Mouse (Mus musculus) heart, postnatal 0 days (tissue): ENCODE results near the gene Itpk1. TPM values are rescaled to one million over a fixed set of nuclear protein-coding genes. Genes with fewer than 3 reads are reported as not detected.

Source experiments
- ATAC-seq: fragments of 200-750 bp; cut with Nextera tagmentation; 2 replicates; pipeline ENCODE4 v1.8.0; 2017; ENCODE audit warnings: low read depth, moderate number of reproducible peaks, moderate library complexity; ENCODE audit not compliant: insufficient read depth
- DNase-seq: peaks from one replicate; pipeline ENCODE4 v3.0.0-alpha.2; 2016; ENCODE audit warnings: low spot score
- H3K27ac ChIP-seq: fragments of 300-500 bp; sonication (generic); 2 replicates; pipeline ENCODE4 v1.5.1; 2014; ENCODE audit warnings: low read depth, mild to moderate bottlenecking
- H3K27me3 ChIP-seq: fragments of 300-500 bp; sonication (generic); 2 replicates; pipeline ENCODE4 v1.6.1; 2014; ENCODE audit warnings: low read length, mixed read lengths; ENCODE audit not compliant: control insufficient read depth, insufficient read depth
- H3K36me3 ChIP-seq: fragments of 300-500 bp; sonication (generic); replicated peaks from 2 replicates; pipeline ENCODE4 v1.6.1; 2014; ENCODE audit warnings: low read length, mixed read lengths; ENCODE audit not compliant: control insufficient read depth, insufficient read depth
- H3K4me1 ChIP-seq: fragments of 300-500 bp; sonication (generic); 2 replicates; pipeline ENCODE4 v1.6.1; 2014; ENCODE audit warnings: antibody characterized with exemption; ENCODE audit not compliant: control insufficient read depth, insufficient read depth
- H3K4me2 ChIP-seq: fragments of 300-500 bp; sonication (generic); 2 replicates; pipeline ENCODE4 v1.6.1; 2014; ENCODE audit warnings: low read depth, mild to moderate bottlenecking, low read length, moderate library complexity
- H3K4me3 ChIP-seq: fragments of 300-500 bp; sonication (generic); 2 replicates; pipeline ENCODE4 v1.5.1; 2014; ENCODE audit warnings: low read depth, low read length
- H3K9ac ChIP-seq: fragments of 300-500 bp; sonication (generic); replicated peaks from 2 replicates; pipeline ENCODE4 v1.6.1; 2014; ENCODE audit warnings: low read depth, low read length, mixed read lengths
- H3K9me3 ChIP-seq: fragments of 300-500 bp; sonication (generic); replicated peaks from 2 replicates; pipeline ENCODE4 v1.6.1; 2016; ENCODE audit warnings: low read length; ENCODE audit not compliant: control insufficient read depth
- CTCF ChIP-seq: IDR thresholded peaks from 2 replicates; pipeline ENCODE4 v1.5.1; 2016; ENCODE audit warnings: antibody characterized with exemption, control low read depth, low read depth
- EP300 ChIP-seq: IDR thresholded peaks from 2 replicates; pipeline ENCODE4 v1.6.1; 2016; ENCODE audit warnings: antibody characterized with exemption, low read depth
- WGBS: fragments of 180-500 bp; shearing (Covaris S2); extraction: QIAGEN DNeasy Blood & Tissue Kit; methylation state at CpG from one replicate; pipeline ENCODE4 v1.1.7; 2014; 5-methylcytosine and 5-hydroxymethylcytosine counted together
- polyA plus RNA-seq: library from polyadenylated mRNA; unstranded; fragments of >200 nt; fragmentation: Nextera tagmentation; extraction: Ambion mirVana; gene quantifications from 2 replicates; pipeline ENCODE4 v1.2.1, GENCODE M21; 2015
- total RNA-seq: library from RNA; depleted of rRNA; stranded (reverse); fragments of >200 nt; gene quantifications from 2 replicates; pipeline ENCODE4 v1.2.3, GENCODE M21; 2014; ENCODE audit warnings: low replicate concordance

The Itpk1 gene
- total and polyA plus RNA-seq, 2 experiments from 2014 or later, result 2.6 to 9.4 TPM

- no peaks in the 10 kb centered on the region for H3K27me3 ChIP-seq
- ATAC-seq (no peak), DNase-seq (no peak)
- 87% methylated on average over 5 of the region's 5 CpGs for WGBS
- peaks cover 12% of the 10 kb centered on the region; the same call in 1 of the 2 replicates for H3K4me1 ChIP-seq
- H3K27ac ChIP-seq, result no peak overlapping the region
- H3K4me3 ChIP-seq, result no peak overlapping the region
- no peaks in the 10 kb centered on the region for H3K9me3 ChIP-seq
- TF ChIP-seq EP300, result no peak
- no peak for TF ChIP-seq CTCF
- no peaks in the 10 kb centered on the region for H3K36me3 ChIP-seq
- H3K9ac ChIP-seq, result no peak overlapping the region
- H3K4me2 ChIP-seq, result no peak overlapping the region
Observed at GRCm38 (mm10) chr12:102686321-102686720, 18.4 kb downstream of the Itpk1 start.

- Histone ChIP-seq H3K9me3 (no peaks in the 10 kb centered on the region), H3K27ac (no peak overlapping the region), H3K9ac (no peak overlapping the region), H3K4me2 (no peak overlapping the region), H3K4me3 (no peak overlapping the region), H3K36me3 (no peaks in the 10 kb centered on the region), H3K4me1 (peaks cover 12% of the 10 kb centered on the region; the same call in 1 of the 2 replicates), H3K27me3 (no peaks in the 10 kb centered on the region)
- TF ChIP-seq EP300 (no peak), CTCF (no peak)
- 43% methylated on average over 9 of the region's 9 CpGs for WGBS
- DNase-seq (no peak), ATAC-seq (no peak)
Observed at GRCm38 (mm10) chr12:102685523-102685931, 19.2 kb downstream of the Itpk1 start.

DNA sequence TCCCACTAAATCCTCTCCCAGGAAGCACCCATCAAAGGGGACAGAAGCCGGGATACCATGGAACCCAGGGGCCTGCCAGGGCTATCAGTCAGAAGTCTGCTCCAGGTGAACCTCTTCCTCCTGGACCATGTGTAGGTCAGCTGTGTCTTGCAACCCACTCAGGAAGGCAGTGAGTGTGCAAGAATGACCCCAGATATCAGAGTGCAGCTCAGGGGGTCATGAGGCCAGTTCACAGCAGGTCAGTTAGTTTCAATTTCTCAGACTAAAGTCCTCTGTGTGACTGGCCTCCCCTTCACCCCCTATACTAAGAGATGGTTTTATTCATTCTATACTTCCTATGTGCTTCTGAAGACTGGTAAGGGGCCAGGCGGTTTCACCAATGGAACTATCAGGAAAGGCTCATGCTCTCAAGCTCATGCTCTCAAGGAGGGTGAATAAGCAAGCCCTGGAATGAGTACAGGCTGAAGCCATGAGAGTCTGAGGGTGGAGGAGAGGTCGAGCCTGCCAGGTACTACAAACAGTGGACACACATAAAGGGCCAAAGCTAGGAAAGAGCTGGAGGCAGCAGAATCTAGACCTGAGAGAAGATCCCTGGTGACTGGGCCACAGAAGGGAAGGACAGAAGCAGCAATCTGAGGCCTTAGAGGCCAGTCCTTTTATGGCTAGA is 19.9 kb downstream of the Itpk1 start:
- DNase-seq (no peak), ATAC-seq (no peak)
- H3K4me3 ChIP-seq, result no peak overlapping the region
- no peaks in the 10 kb centered on the region for H3K9me3 ChIP-seq
- peaks cover 12% of the 10 kb centered on the region; the same call in 1 of the 2 replicates for H3K4me1 ChIP-seq
- no peak overlapping the region for H3K4me2 ChIP-seq
- no peak overlapping the region for H3K9ac ChIP-seq
- 64% methylated on average over 3 of the region's 3 CpGs for WGBS
- TF ChIP-seq CTCF (no peak), EP300 (no peak)
- no peaks in the 10 kb centered on the region for H3K27me3 ChIP-seq
- no peaks in the 10 kb centered on the region for H3K36me3 ChIP-seq
- no peak overlapping the region for H3K27ac ChIP-seq

DNA sequence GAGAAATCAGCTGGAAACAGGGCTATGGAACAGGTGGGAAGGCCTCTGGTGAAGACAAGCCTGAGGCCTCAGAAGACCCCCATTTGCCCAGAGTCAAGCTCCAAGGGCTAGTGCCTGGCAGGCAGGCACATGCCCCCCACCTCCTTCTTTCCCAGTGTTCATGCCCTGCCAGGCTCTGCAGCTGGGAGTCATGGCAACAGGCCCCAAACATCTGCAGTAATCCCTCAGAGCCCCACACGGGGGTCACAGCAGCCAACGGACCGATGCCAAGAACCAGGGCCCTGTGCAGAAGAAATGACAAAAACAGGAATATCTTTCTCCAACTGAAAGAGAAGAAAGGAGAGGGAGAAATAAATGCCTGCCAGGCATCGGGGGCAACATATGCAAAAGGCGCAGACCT is 20.8 kb downstream of the Itpk1 start:
- TF ChIP-seq EP300 (no peak), CTCF (no peak)
- Histone ChIP-seq H3K36me3 (no peaks in the 10 kb centered on the region), H3K9ac (no peak overlapping the region), H3K27me3 (no peaks in the 10 kb centered on the region), H3K4me3 (no peak overlapping the region), H3K9me3 (no peaks in the 10 kb centered on the region), H3K4me2 (no peak overlapping the region), H3K27ac (no peak overlapping the region), H3K4me1 (peaks cover 13% of the 10 kb centered on the region; the same call in 1 of the 2 replicates)
- DNase-seq, result no peak
- no peak for ATAC-seq
- WGBS, result 69% methylated on average over 5 of the region's 5 CpGs

GRCm38 (mm10) chr12:102683438-102683837 is 21.3 kb downstream of the Itpk1 start:
- Histone ChIP-seq H3K27me3 (no peaks in the 10 kb centered on the region), H3K9ac (no peak overlapping the region), H3K36me3 (no peaks in the 10 kb centered on the region), H3K4me3 (no peak overlapping the region), H3K4me1 (peaks cover 16% of the 10 kb centered on the region; the same call in 1 of the 2 replicates), H3K27ac (no peak overlapping the region), H3K4me2 (no peak overlapping the region), H3K9me3 (no peaks in the 10 kb centered on the region)
- 86% methylated on average over 6 of the region's 6 CpGs for WGBS
- no peak for TF ChIP-seq EP300
- TF ChIP-seq CTCF, result no peak
- ATAC-seq (no peak), DNase-seq (no peak)
